8 mouse cellular contexts compared by ENCODE assay signal in the genomic region with DNA sequence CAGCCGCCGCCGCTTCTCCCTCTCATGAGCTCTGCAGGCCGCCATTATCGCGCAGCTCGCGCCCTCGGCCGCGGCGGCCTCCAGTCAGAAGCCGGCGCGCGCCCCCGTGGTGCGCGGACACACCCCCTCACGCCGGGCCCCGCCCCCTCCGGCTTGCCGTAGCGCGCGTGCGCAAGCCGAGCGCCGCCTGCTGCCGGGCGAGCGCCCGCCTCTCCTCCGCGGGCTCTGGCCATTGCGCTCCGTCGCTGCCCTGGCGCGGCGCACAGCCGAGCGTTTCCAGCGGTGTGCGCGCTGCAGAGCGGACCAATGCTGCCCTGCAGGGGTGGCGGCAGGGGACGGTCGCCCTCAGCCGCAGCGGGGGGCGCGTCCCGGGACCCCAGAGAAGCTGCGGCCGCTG. TPM values are rescaled to one million over a fixed set of nuclear protein-coding genes. Genes with fewer than 3 reads are reported as not detected.
DNase-seq lines count a peak whose midpoint lies in the region; ATAC-seq lines count a peak whose summit lies in the region.

No protein-coding gene starts in this region.

- peak overlapping the region; percentile 93 for H3K9ac ChIP-seq in hindbrain, embryonic 13.5 days

- no peaks in the 10 kb centered on the region for H3K27me3 ChIP-seq in hindbrain, embryonic 13.5 days

- DNase-seq in R1 (ENCODE audit: low read depth, low spot score), result peak; percentile 87
- DNase-seq in cerebellum, postnatal 14 days, result peak; percentile 98 to 99
- peak; percentile 87 to 95 for DNase-seq in frontal cortex, postnatal 14 days (ENCODE audit: low spot score in 2 of 2)
- peak; percentile 97 to 99 for DNase-seq in layer of hippocampus, postnatal 25 days (ENCODE audit: extremely low spot score in 1 of 2, low spot score in 1 of 2)
- peak; percentile 97 for DNase-seq in lung, postnatal 14 days
- peak; percentile 98 for DNase-seq in ovary, postnatal 36 days (ENCODE audit: low spot score)
- DNase-seq in thymus, postnatal 25 days, result peak; percentile 98

- peak; percentile 97 for ATAC-seq in hindbrain, embryonic 13.5 days (ENCODE audit: low FRiP score)

- H3K27ac ChIP-seq in hindbrain, embryonic 13.5 days, result peak overlapping the region; percentile 100

- under 1% methylated on average over 35 of the region's 59 CpGs for WGBS in hindbrain, embryonic 13.5 days

- peak overlapping the region; percentile 99 for H3K4me3 ChIP-seq in hindbrain, embryonic 13.5 days

- peaks cover 27% of the 10 kb centered on the region for H3K36me3 ChIP-seq in hindbrain, embryonic 13.5 days

- peak overlapping the region; percentile 94 for H3K4me2 ChIP-seq in hindbrain, embryonic 13.5 days

- H3K4me1 ChIP-seq in hindbrain, embryonic 13.5 days (replicated peaks), result peaks cover 25% of the 10 kb centered on the region

- H3K9me3 ChIP-seq in hindbrain, embryonic 13.5 days, result no peaks in the 10 kb centered on the region

RNA-seq across cellular contexts. Expression of a gene that starts 0.5 kb away (rescaled TPM):
- polyA plus RNA-seq in hindbrain, embryonic 13.5 days (2015; fragmentation: Nextera tagmentation; extraction: Ambion mirVana), result 35.0 and 37.3 TPM in 2 replicates
- 10 to 100 TPM; 15.2 to 16.7 TPM for total RNA-seq in layer of hippocampus, postnatal 25 days (2021)

RNA-seq across cellular contexts. Expression of a gene that starts 27.8 kb away (rescaled TPM):
- polyA plus RNA-seq in hindbrain, embryonic 13.5 days (2015; fragmentation: Nextera tagmentation; extraction: Ambion mirVana), result 0.38 and 0.51 TPM in 2 replicates
- total RNA-seq in layer of hippocampus, postnatal 25 days (2021), result not detected

RNA-seq across cellular contexts. Expression of a gene that starts 33.3 kb away (rescaled TPM):
- 9.3 and 14.2 TPM in 2 replicates for polyA plus RNA-seq in hindbrain, embryonic 13.5 days (2015; fragmentation: Nextera tagmentation; extraction: Ambion mirVana)
- 1 to 10 TPM; 3.0 to 3.9 TPM for total RNA-seq in layer of hippocampus, postnatal 25 days (2021)

RNA-seq across cellular contexts. Expression of a gene that starts 40.4 kb away (rescaled TPM):
- 0.54 and 0.74 TPM in 2 replicates for polyA plus RNA-seq in hindbrain, embryonic 13.5 days (2015; fragmentation: Nextera tagmentation; extraction: Ambion mirVana)
- not detected for total RNA-seq in layer of hippocampus, postnatal 25 days (2021)

RNA-seq across cellular contexts. Expression of a gene that starts 41.8 kb away (rescaled TPM):
- polyA plus RNA-seq in hindbrain, embryonic 13.5 days (2015; fragmentation: Nextera tagmentation; extraction: Ambion mirVana), result 15.5 and 15.7 TPM in 2 replicates
- total RNA-seq in layer of hippocampus, postnatal 25 days (2021), result 10 to 100 TPM in 1 of 2 experiments, 1 to 10 TPM in 1; 9.9 to 10.3 TPM

Comparison
In these comparisons a context has a peak if more than half of its experiments do, and no peak if none do; other contexts are left out.
1. Peak in every context shown above with its lines: DNase-seq, ATAC-seq, H3K4me3 ChIP-seq and H3K27ac ChIP-seq.